Mouse (Mus musculus): ENCODE results near the gene Itga5. TPM values are rescaled to one million over a fixed set of nuclear protein-coding genes. Genes with fewer than 3 reads are reported as not detected.

Itga5 gene
- total RNA-seq, 1 experiment = 80.8 TPM

DNA sequence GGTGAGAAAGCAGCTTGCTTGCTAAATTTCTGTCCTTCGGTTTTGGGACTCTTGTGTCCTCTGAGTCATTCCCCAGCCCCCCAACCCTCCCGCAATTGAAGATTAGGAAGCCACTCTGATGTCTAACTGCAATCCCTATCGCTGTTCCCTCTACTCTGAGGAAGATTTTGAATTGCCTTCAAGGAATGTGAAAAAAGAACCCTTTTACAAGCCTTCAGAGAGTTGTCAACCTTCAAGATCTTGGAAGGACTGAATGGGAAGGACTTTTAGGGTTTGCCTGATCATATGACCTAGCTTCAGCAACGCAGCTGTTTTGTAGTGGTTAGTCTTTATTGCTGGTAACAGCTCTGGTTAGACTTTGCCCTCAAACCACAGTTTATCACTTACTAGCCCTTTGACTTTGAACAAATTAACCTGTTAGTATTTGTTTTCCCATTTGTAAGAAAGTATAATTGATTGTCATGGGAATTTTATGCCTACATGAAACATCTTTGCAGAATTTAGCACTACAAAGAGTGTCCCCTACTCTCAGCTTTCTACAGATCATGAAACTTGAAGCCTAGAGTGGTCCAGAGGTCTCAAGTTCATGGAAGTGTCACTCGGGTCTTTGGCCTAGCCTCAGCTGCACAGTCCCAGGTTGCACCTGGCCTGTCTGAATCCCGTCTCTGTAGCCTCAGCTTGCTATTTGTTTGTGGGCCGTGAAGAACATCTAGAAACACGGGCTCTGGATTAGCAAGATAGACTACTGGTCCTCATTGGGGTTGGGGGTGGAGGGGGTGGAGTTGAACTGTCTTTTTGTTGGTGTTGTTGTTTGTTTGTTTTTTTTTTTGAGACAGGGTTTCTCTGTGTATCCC lies 60.5 kb downstream of the Itga5 start:
- H3K4me1 ChIP-seq (ENCODE audit: control insufficient read depth in 2 of 2, insufficient read depth in 2 of 2, low read length in 2 of 2, poor library complexity in 1 of 2) = peaks cover 6 to 17% of the 10 kb centered on the region in 2 experiments; a peak in 3 of 4 replicates
- DNase-seq (ENCODE audit: low read depth, low spot score) = no peak
- no peak overlapping the region for H3K27ac ChIP-seq (ENCODE audit: insufficient read depth, low read depth, low read length, poor library complexity, severe bottlenecking)

DNA sequence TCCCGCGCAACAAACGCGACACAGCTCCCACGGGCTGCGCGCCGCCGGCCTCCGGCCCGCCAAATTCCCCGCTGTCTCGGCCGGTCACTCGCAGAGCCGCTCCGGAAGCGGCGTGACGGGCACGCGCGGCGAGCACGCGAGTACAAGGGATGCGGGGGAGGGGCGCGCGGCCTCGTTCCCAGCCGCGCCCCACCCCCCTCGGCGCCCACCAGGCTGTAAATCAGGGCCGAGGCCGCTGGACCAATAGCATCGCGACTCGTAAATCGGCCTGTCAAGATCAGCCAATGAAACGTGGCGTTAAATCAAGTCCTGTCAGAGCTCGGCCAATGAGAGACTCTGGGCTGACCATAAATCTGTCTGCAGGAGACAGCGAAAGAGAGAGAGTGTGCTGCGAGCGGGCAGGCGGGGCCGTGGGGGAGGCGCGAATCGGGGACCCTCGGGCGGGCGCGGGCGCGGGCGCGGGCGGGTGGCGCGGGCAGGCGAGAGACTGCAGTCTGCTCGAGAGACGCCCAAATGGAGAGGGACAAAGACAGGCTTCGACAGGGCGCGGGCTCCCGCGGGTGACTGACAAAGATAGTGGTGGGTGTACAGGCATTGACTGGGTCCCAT lies 61.4 kb downstream of the Itga5 start:
- in situ Hi-C loops (cut with MboI; ENCODE audit: low sequenced_read_pairs in 2 of 2, unreplicated experiment in 2 of 2) = loop anchor here in 1 of 2 experiments (25.0 kb wide), 1 partner anchor 318 kb away; the partner anchor contains the start of genes Hoxc6, Hoxc8 and Hoxc9
- no peak overlapping the region for H3K27ac ChIP-seq (ENCODE audit: insufficient read depth, low read depth, low read length, poor library complexity, severe bottlenecking)
- peak overlapping the region; percentile 68 to 77 for H3K4me3 ChIP-seq (ENCODE audit: insufficient read depth in 1 of 2, low read depth in 1 of 2, low read length in 2 of 2, poor library complexity in 1 of 2, severe bottlenecking in 1 of 2)
- H3K4me1 ChIP-seq (ENCODE audit: control insufficient read depth in 2 of 2, insufficient read depth in 2 of 2, low read length in 2 of 2, poor library complexity in 1 of 2) = peaks cover 6 to 24% of the 10 kb centered on the region in 2 experiments; a peak in 3 of 4 replicates
- no peak; the same call in 1 of the 2 replicates for TF ChIP-seq HCFC1 (IDR thresholded peaks at IDR 0.05; ENCODE audit: borderline replicate concordance, insufficient read depth, low read length)
- peak; percentile 95 for TF ChIP-seq CHD2 (IDR thresholded peaks at IDR 0.05; ENCODE audit: low read depth, low read length)
- no peaks in the 10 kb centered on the region; the same call in 1 of the 2 replicates for H3K9me3 ChIP-seq (ENCODE audit: control insufficient read depth, insufficient read depth, low read depth, low read length)
- H3K9ac ChIP-seq (ENCODE audit: insufficient read depth, low read depth, low read length, poor library complexity, severe bottlenecking) = peak overlapping the region; percentile 34
- peak; percentile 93 for DNase-seq (ENCODE audit: low read depth, low spot score)
- no peaks in the 10 kb centered on the region for H3K36me3 ChIP-seq (ENCODE audit: control insufficient read depth, insufficient read depth, low read length, poor library complexity, severe bottlenecking)

More for the DNA sequence above, 60.5 kb downstream of the Itga5 start:
- peak overlapping the region; percentile 61 to 63; a peak in 3 of 4 replicates for H3K4me3 ChIP-seq (ENCODE audit: insufficient read depth in 1 of 2, low read depth in 1 of 2, low read length in 2 of 2, poor library complexity in 1 of 2, severe bottlenecking in 1 of 2)
- H3K36me3 ChIP-seq (ENCODE audit: control insufficient read depth, insufficient read depth, low read length, poor library complexity, severe bottlenecking) = no peaks in the 10 kb centered on the region
- in situ Hi-C loops (cut with MboI; ENCODE audit: low sequenced_read_pairs in 2 of 2, unreplicated experiment in 2 of 2) = loop anchor here in 1 of 2 experiments (25.0 kb wide), 1 partner anchor 319 kb away; the partner anchor contains the start of genes Hoxc6, Hoxc8 and Hoxc9
- no peak overlapping the region for H3K9ac ChIP-seq (ENCODE audit: insufficient read depth, low read depth, low read length, poor library complexity, severe bottlenecking)
- no peaks in the 10 kb centered on the region; the same call in 1 of the 2 replicates for H3K9me3 ChIP-seq (ENCODE audit: control insufficient read depth, insufficient read depth, low read depth, low read length)
- no peak for TF ChIP-seq MAFK (IDR thresholded peaks at IDR 0.05; ENCODE audit: insufficient read depth, low read depth, low read length)
- no peak for TF ChIP-seq ZNF384 (IDR thresholded peaks at IDR 0.05; ENCODE audit: low read depth, low read length)
- TF ChIP-seq HCFC1 (IDR thresholded peaks at IDR 0.05; ENCODE audit: borderline replicate concordance, insufficient read depth, low read length) = no peak
- TF ChIP-seq ZC3H11A (IDR thresholded peaks at IDR 0.05; ENCODE audit: borderline replicate concordance, low read depth, low read length) = no peak
- no peak for TF ChIP-seq CHD2 (IDR thresholded peaks at IDR 0.05; ENCODE audit: low read depth, low read length)

DNA sequence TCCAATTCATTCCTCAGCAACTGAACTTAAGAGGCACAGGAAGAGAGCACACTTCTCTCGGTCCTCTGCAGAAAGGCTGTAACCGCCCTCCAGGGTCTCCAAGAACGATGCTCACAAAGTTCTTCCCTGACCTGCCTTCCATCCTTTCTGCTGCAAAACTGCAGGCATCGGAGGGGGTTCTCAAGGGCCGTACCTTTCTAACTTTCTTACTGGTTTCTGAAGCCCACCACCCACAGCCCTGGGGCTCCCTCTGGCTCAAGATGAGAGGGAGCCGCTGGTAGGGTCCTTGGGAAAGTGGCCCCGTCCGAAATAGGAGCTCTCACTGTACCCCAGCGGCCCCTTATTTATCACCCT lies 62.0 kb downstream of the Itga5 start:
- in situ Hi-C loops (cut with MboI; ENCODE audit: low sequenced_read_pairs in 2 of 2, unreplicated experiment in 2 of 2) = loop anchor here in 1 of 2 experiments (25.0 kb wide), 1 partner anchor 317 kb away; the partner anchor contains the start of genes Hoxc6, Hoxc8 and Hoxc9
- no peaks in the 10 kb centered on the region; the same call in 1 of the 2 replicates for H3K9me3 ChIP-seq (ENCODE audit: control insufficient read depth, insufficient read depth, low read depth, low read length)
- H3K4me3 ChIP-seq (ENCODE audit: insufficient read depth in 1 of 2, low read depth in 1 of 2, low read length in 2 of 2, poor library complexity in 1 of 2, severe bottlenecking in 1 of 2) = peak overlapping the region; percentile 68 to 77
- H3K36me3 ChIP-seq (ENCODE audit: control insufficient read depth, insufficient read depth, low read length, poor library complexity, severe bottlenecking) = no peaks in the 10 kb centered on the region
- H3K9ac ChIP-seq (ENCODE audit: insufficient read depth, low read depth, low read length, poor library complexity, severe bottlenecking) = peak overlapping the region; percentile 34; the same call in 1 of the 2 replicates
- TF ChIP-seq HCFC1 (IDR thresholded peaks at IDR 0.05; ENCODE audit: borderline replicate concordance, insufficient read depth, low read length) (no peak), MAFK (IDR thresholded peaks at IDR 0.05; ENCODE audit: insufficient read depth, low read depth, low read length) (no peak), ZNF384 (IDR thresholded peaks at IDR 0.05; ENCODE audit: low read depth, low read length) (no peak), CHD2 (IDR thresholded peaks at IDR 0.05; ENCODE audit: low read depth, low read length) (no peak), ZC3H11A (IDR thresholded peaks at IDR 0.05; ENCODE audit: borderline replicate concordance, low read depth, low read length) (no peak)
- peaks cover 6 to 27% of the 10 kb centered on the region in 2 experiments; a peak in 3 of 4 replicates for H3K4me1 ChIP-seq (ENCODE audit: control insufficient read depth in 2 of 2, insufficient read depth in 2 of 2, low read length in 2 of 2, poor library complexity in 1 of 2)
- DNase-seq (ENCODE audit: low read depth, low spot score) = no peak
- no peak overlapping the region for H3K27ac ChIP-seq (ENCODE audit: insufficient read depth, low read depth, low read length, poor library complexity, severe bottlenecking)

DNA sequence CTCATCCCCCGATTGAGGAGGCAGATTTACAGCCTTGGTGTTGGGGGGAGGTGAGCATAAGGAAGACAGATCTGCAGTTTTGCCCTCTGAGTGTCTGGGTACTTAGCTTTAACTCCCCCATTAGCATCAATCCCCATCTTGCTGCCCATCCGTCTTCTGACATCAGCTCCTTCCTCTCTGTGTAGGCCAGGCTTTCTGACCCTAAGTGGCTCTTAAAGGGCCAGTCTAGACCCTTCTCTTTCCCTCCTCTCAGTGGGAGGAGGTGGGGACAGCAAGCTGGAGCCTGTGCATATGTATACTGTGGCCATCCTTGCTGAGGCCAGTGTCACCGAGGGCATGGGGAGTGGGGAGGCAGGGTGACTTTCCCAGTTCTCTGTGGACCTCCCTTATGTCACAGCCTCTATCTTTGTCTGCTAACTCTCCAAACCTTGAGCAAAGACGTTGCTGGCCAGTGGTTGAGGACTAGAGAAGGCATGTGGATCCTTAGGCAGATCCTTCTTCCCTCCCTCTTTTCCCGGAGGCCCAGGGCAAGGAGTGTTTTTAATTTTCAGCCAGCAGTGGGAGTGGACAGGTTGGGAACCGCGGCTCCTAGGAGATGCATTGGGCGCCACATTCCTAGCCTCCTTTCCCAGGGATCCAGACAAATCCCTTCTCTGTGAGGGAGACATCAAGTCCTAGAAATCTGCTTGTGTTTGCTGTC lies 62.5 kb downstream of the Itga5 start:
- Histone ChIP-seq H3K9ac (ENCODE audit: insufficient read depth, low read depth, low read length, poor library complexity, severe bottlenecking) (peak overlapping the region; percentile 34; the same call in 1 of the 2 replicates), H3K4me3 (ENCODE audit: insufficient read depth in 1 of 2, low read depth in 1 of 2, low read length in 2 of 2, poor library complexity in 1 of 2, severe bottlenecking in 1 of 2) (peak overlapping the region; percentile 68 to 77; a peak in 3 of 4 replicates), H3K9me3 (ENCODE audit: control insufficient read depth, insufficient read depth, low read depth, low read length) (no peaks in the 10 kb centered on the region; the same call in 1 of the 2 replicates), H3K36me3 (ENCODE audit: control insufficient read depth, insufficient read depth, low read length, poor library complexity, severe bottlenecking) (no peaks in the 10 kb centered on the region), H3K27ac (ENCODE audit: insufficient read depth, low read depth, low read length, poor library complexity, severe bottlenecking) (no peak overlapping the region), H3K4me1 (ENCODE audit: control insufficient read depth in 2 of 2, insufficient read depth in 2 of 2, low read length in 2 of 2, poor library complexity in 1 of 2) (peaks cover 5 to 29% of the 10 kb centered on the region in 2 experiments; a peak in 3 of 4 replicates)
- no peak for TF ChIP-seq CHD2 (IDR thresholded peaks at IDR 0.05; ENCODE audit: low read depth, low read length)
- TF ChIP-seq ZNF384 (IDR thresholded peaks at IDR 0.05; ENCODE audit: low read depth, low read length) = no peak
- no peak for TF ChIP-seq HCFC1 (IDR thresholded peaks at IDR 0.05; ENCODE audit: borderline replicate concordance, insufficient read depth, low read length)
- TF ChIP-seq MAFK (IDR thresholded peaks at IDR 0.05; ENCODE audit: insufficient read depth, low read depth, low read length) = no peak
- no peak for TF ChIP-seq ZC3H11A (IDR thresholded peaks at IDR 0.05; ENCODE audit: borderline replicate concordance, low read depth, low read length)
- in situ Hi-C loops (cut with MboI; ENCODE audit: low sequenced_read_pairs in 2 of 2, unreplicated experiment in 2 of 2) = loop anchor here in 1 of 2 experiments (25.0 kb wide), 1 partner anchor 317 kb away; the partner anchor contains the start of genes Hoxc6, Hoxc8 and Hoxc9
- no peak for DNase-seq (ENCODE audit: low read depth, low spot score)
